Mouse (Mus musculus) lung, adult 2 months (tissue): ENCODE measurements at regions not wholly inside any gene's neighbourhood (a gene's known extent, or its start where the extent isn't known, plus 50 kb on each side); places are given as distances from the start of the nearest gene placed in this dataset.

Source experiments
- CTCF ChIP-seq: fragments of 200-500 bp; IDR thresholded peaks from 2 replicates; pipeline ENCODE4 v1.5.1; 2011; ENCODE audit warnings: mild to moderate bottlenecking, low read length, control low read depth; ENCODE audit not compliant: insufficient read depth
- POLR2A ChIP-seq: fragments of 200-500 bp; IDR thresholded peaks from 2 replicates; pipeline ENCODE4 v1.6.1; 2011; ENCODE audit warnings: low read depth, mild to moderate bottlenecking, control low read depth, low read length, borderline replicate concordance; ENCODE audit errors: extremely low read depth

- TF ChIP-seq CTCF, result no peak
- TF ChIP-seq POLR2A, result no peak
Measured at GRCm38 (mm10) chr13:52061881-52062280, 215.4 kb downstream of the Gadd45g start.
